Mouse (Mus musculus) midbrain, embryonic 15.5 days (tissue): ENCODE measurements around the gene Lrch3. TPM values are rescaled to one million over a fixed set of nuclear protein-coding genes. Genes with fewer than 3 reads are reported as not detected.

ENCODE experiments used
- ATAC-seq: fragments of 200-750 bp; cut with Nextera tagmentation; replicated peaks from 2 replicates; pipeline ENCODE4 v1.8.0; 2017; ENCODE audit warnings: moderate TSS enrichment
- H3K27ac ChIP-seq: fragments of 300-500 bp; sonication (generic); 2 replicates; pipeline ENCODE4 v1.5.1; 2015; ENCODE audit warnings: mild to moderate bottlenecking, inconsistent platforms
- H3K27me3 ChIP-seq: fragments of 300-500 bp; sonication (generic); replicated peaks from 2 replicates; pipeline ENCODE4 v1.6.1; 2015; ENCODE audit warnings: inconsistent platforms
- H3K36me3 ChIP-seq: fragments of 300-500 bp; sonication (generic); replicated peaks from 2 replicates; pipeline ENCODE4 v1.6.1; 2015; ENCODE audit warnings: inconsistent platforms
- H3K4me1 ChIP-seq: fragments of 300-500 bp; sonication (generic); 2 replicates; pipeline ENCODE4 v1.6.1; 2015; ENCODE audit warnings: inconsistent platforms
- H3K4me2 ChIP-seq: fragments of 300-500 bp; sonication (generic); 2 replicates; pipeline ENCODE4 v1.6.1; 2015; ENCODE audit warnings: inconsistent platforms, mild to moderate bottlenecking, moderate library complexity
- H3K4me3 ChIP-seq: fragments of 300-500 bp; sonication (generic); 2 replicates; pipeline ENCODE4 v1.5.1; 2015; ENCODE audit warnings: mild to moderate bottlenecking, inconsistent platforms
- H3K9ac ChIP-seq: fragments of 300-500 bp; sonication (generic); 2 replicates; pipeline ENCODE4 v1.6.1; 2015; ENCODE audit warnings: mild to moderate bottlenecking, inconsistent platforms
- H3K9me3 ChIP-seq: fragments of 300-500 bp; sonication (generic); 2 replicates; pipeline ENCODE4 v1.6.1; 2016; ENCODE audit warnings: inconsistent platforms
- WGBS: fragments of 180-500 bp; shearing (Covaris S2); methylation state at CpG from one replicate; pipeline ENCODE4 v1.1.7; 2015; ENCODE audit warnings: mixed read lengths; 5-methylcytosine and 5-hydroxymethylcytosine counted together
- polyA plus RNA-seq: library from polyadenylated mRNA; unstranded; fragments of >200 nt; fragmentation: Nextera tagmentation; extraction: Ambion mirVana; gene quantifications from 2 replicates; pipeline ENCODE4 v1.2.1, GENCODE M21; 2015

The Lrch3 gene
- polyA plus RNA-seq, 1 experiment from 2014 or later: 56.3 TPM

- no peak for ATAC-seq
- H3K4me1 ChIP-seq: no peaks in the 10 kb centered on the region
- no peaks in the 10 kb centered on the region for H3K27me3 ChIP-seq
- H3K9me3 ChIP-seq: no peaks in the 10 kb centered on the region
- H3K9ac ChIP-seq: no peak overlapping the region
- WGBS: 96% methylated on average over 6 of the region's 6 CpGs
- peaks cover 49% of the 10 kb centered on the region for H3K36me3 ChIP-seq
- H3K4me2 ChIP-seq: no peak overlapping the region
- no peak overlapping the region for H3K4me3 ChIP-seq
- no peak overlapping the region for H3K27ac ChIP-seq
Measured at GRCm38 (mm10) chr16:33010166-33010565, 96.3 kb downstream of the Lrch3 start.

GRCm38 (mm10) chr16:33013801-33014200, 99.9 kb downstream of the Lrch3 start:
- no peak for ATAC-seq
- Histone ChIP-seq H3K27ac (no peak overlapping the region), H3K4me1 (no peaks in the 10 kb centered on the region), H3K4me3 (no peak overlapping the region), H3K4me2 (no peak overlapping the region), H3K9ac (no peak overlapping the region), H3K9me3 (no peaks in the 10 kb centered on the region), H3K27me3 (no peaks in the 10 kb centered on the region), H3K36me3 (peaks cover 27% of the 10 kb centered on the region)
- WGBS: 93% methylated on average over 5 of the region's 5 CpGs

GRCm38 (mm10) chr16:33014921-33015320, 101.0 kb downstream of the Lrch3 start:
- WGBS: 90% methylated on average over 1 of the region's 1 CpGs
- H3K4me1 ChIP-seq: no peaks in the 10 kb centered on the region
- H3K4me2 ChIP-seq: no peak overlapping the region
- no peak overlapping the region for H3K27ac ChIP-seq
- no peaks in the 10 kb centered on the region for H3K9me3 ChIP-seq
- H3K9ac ChIP-seq: no peak overlapping the region
- no peak overlapping the region for H3K4me3 ChIP-seq
- H3K27me3 ChIP-seq: no peaks in the 10 kb centered on the region
- peaks cover 21% of the 10 kb centered on the region for H3K36me3 ChIP-seq
- ATAC-seq: no peak

GRCm38 (mm10) chr16:33015396-33015907, 101.6 kb downstream of the Lrch3 start:
- H3K27ac ChIP-seq: no peak overlapping the region

GRCm38 (mm10) chr16:33015986-33016385, 102.1 kb downstream of the Lrch3 start:
- Histone ChIP-seq H3K9ac (no peak overlapping the region), H3K9me3 (no peaks in the 10 kb centered on the region), H3K4me3 (no peak overlapping the region), H3K4me2 (no peak overlapping the region), H3K27ac (no peak overlapping the region), H3K36me3 (peaks cover 16% of the 10 kb centered on the region; the same call in 1 of the 2 replicates), H3K27me3 (no peaks in the 10 kb centered on the region), H3K4me1 (no peaks in the 10 kb centered on the region)
- WGBS: 98% methylated on average over 2 of the region's 2 CpGs
- ATAC-seq: no peak

More at GRCm38 (mm10) chr16:33015396-33015907, 101.6 kb downstream of the Lrch3 start:
- Histone ChIP-seq H3K36me3 (peaks cover 16% of the 10 kb centered on the region; the same call in 1 of the 2 replicates), H3K4me2 (no peak overlapping the region), H3K27me3 (no peaks in the 10 kb centered on the region), H3K9me3 (no peaks in the 10 kb centered on the region), H3K4me3 (no peak overlapping the region), H3K4me1 (no peaks in the 10 kb centered on the region), H3K9ac (no peak overlapping the region)
- 92% methylated on average over 3 of the region's 3 CpGs for WGBS
- no peak for ATAC-seq

GRCm38 (mm10) chr16:33017677-33018349, 103.9 kb downstream of the Lrch3 start:
- Histone ChIP-seq H3K36me3 (peaks cover 13% of the 10 kb centered on the region; the same call in 1 of the 2 replicates), H3K4me3 (no peak overlapping the region), H3K4me2 (no peak overlapping the region), H3K4me1 (no peaks in the 10 kb centered on the region), H3K9me3 (no peaks in the 10 kb centered on the region), H3K27ac (no peak overlapping the region), H3K27me3 (no peaks in the 10 kb centered on the region), H3K9ac (no peak overlapping the region)
- WGBS: 93% methylated on average over 5 of the region's 5 CpGs
- ATAC-seq: no peak

GRCm38 (mm10) chr16:33019117-33019770, 105.3 kb downstream of the Lrch3 start:
- H3K4me3 ChIP-seq: no peak overlapping the region
- no peak overlapping the region for H3K27ac ChIP-seq
- no peak overlapping the region for H3K4me2 ChIP-seq
- ATAC-seq: no peak
- no peaks in the 10 kb centered on the region for H3K9me3 ChIP-seq
- no peaks in the 10 kb centered on the region for H3K4me1 ChIP-seq
- no peaks in the 10 kb centered on the region for H3K27me3 ChIP-seq
- 0 out of 2 replicates have a peak, but pooled peaks cover 3% of the 10 kb centered on the region for H3K36me3 ChIP-seq
- H3K9ac ChIP-seq: no peak overlapping the region
- WGBS: 77% methylated on average over 21 of the region's 21 CpGs

GRCm38 (mm10) chr16:33021381-33021780, 107.5 kb downstream of the Lrch3 start:
- no peaks in the 10 kb centered on the region for H3K27me3 ChIP-seq
- H3K36me3 ChIP-seq: no peaks in the 10 kb centered on the region
- no peak overlapping the region for H3K27ac ChIP-seq
- ATAC-seq: no peak
- H3K9ac ChIP-seq: no peak overlapping the region
- WGBS: 78% methylated on average over 3 of the region's 3 CpGs
- H3K9me3 ChIP-seq: no peaks in the 10 kb centered on the region
- no peak overlapping the region for H3K4me3 ChIP-seq
- H3K4me1 ChIP-seq: no peaks in the 10 kb centered on the region
- no peak overlapping the region for H3K4me2 ChIP-seq

GRCm38 (mm10) chr16:33023750-33024149, 109.8 kb downstream of the Lrch3 start:
- Histone ChIP-seq H3K9ac (no peak overlapping the region), H3K4me2 (no peak overlapping the region), H3K27ac (no peak overlapping the region), H3K27me3 (no peaks in the 10 kb centered on the region), H3K4me3 (no peak overlapping the region), H3K36me3 (no peaks in the 10 kb centered on the region), H3K4me1 (no peaks in the 10 kb centered on the region), H3K9me3 (no peaks in the 10 kb centered on the region)
- ATAC-seq: no peak
- WGBS: 6% methylated on average over 4 of the region's 4 CpGs

- ATAC-seq: no peak
- WGBS: 70% methylated on average over 8 of the region's 8 CpGs
- no peaks in the 10 kb centered on the region for H3K36me3 ChIP-seq
- no peaks in the 10 kb centered on the region for H3K27me3 ChIP-seq
- no peaks in the 10 kb centered on the region for H3K4me1 ChIP-seq
- H3K9ac ChIP-seq: no peak overlapping the region
- H3K4me2 ChIP-seq: no peak overlapping the region
- H3K4me3 ChIP-seq: no peak overlapping the region
- no peaks in the 10 kb centered on the region for H3K9me3 ChIP-seq
- H3K27ac ChIP-seq: no peak overlapping the region
Measured at GRCm38 (mm10) chr16:33024456-33025104, 110.7 kb downstream of the Lrch3 start.

GRCm38 (mm10) chr16:33026357-33026756, 112.5 kb downstream of the Lrch3 start:
- Histone ChIP-seq H3K36me3 (no peaks in the 10 kb centered on the region), H3K4me2 (no peak overlapping the region), H3K4me1 (no peaks in the 10 kb centered on the region), H3K4me3 (no peak overlapping the region), H3K27ac (no peak overlapping the region), H3K27me3 (no peaks in the 10 kb centered on the region), H3K9me3 (no peaks in the 10 kb centered on the region), H3K9ac (no peak overlapping the region)
- ATAC-seq: no peak
- 90% methylated on average over 7 of the region's 7 CpGs for WGBS

GRCm38 (mm10) chr16:33036006-33036405, 122.1 kb downstream of the Lrch3 start:
- no peaks in the 10 kb centered on the region for H3K27me3 ChIP-seq
- no peak overlapping the region for H3K9ac ChIP-seq
- 90% methylated on average over 4 of the region's 4 CpGs for WGBS
- no peaks in the 10 kb centered on the region for H3K4me1 ChIP-seq
- H3K36me3 ChIP-seq: no peaks in the 10 kb centered on the region
- H3K4me2 ChIP-seq: no peak overlapping the region
- H3K4me3 ChIP-seq: no peak overlapping the region
- no peaks in the 10 kb centered on the region for H3K9me3 ChIP-seq
- H3K27ac ChIP-seq: no peak overlapping the region
- ATAC-seq: no peak
